Mouse (Mus musculus): ENCODE results near the gene Psap. TPM values are rescaled to one million over a fixed set of nuclear protein-coding genes. Genes with fewer than 3 reads are reported as not detected.

Gene Psap
- total RNA-seq, 1 experiment = 365 TPM

DNA sequence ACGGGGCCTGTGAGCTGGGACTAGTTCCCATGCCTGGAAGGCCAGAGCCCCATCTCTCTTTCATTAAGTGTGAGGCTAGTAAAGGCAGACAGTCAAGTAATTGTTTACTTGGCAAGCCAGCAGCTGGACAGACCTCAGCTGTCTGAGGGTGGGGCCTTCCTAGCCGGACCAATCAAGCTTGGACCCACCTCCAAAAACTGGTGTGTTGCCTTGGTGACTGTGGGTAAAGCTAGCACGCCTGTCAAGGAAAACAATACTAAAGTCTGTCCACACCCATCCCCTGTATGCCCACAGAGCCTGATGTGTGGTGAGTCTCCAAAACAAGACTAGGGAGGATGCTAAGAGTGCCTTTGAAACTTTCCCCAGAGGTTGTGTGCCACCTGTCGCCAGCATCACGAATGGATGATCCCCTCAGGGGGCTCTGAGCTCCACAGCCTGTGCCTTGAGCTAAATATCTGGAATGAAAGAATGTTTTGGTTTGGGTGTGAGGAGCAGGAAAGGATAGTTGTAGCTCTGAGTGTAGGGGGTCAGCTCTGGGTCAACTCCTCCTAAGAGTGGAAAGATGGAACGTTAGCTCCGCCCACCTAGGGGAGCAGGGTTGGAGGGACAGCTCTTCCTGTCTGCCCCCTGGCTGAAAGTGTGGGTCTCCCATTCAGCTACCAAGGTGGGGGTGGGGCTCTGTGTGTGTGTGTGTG, 74.5 kb downstream of the Psap start:
- no peaks in the 10 kb centered on the region for H3K36me3 ChIP-seq (ENCODE audit: control insufficient read depth, insufficient read depth, low read length, poor library complexity, severe bottlenecking)
- peak; percentile 47 for DNase-seq (ENCODE audit: low read depth, low spot score)
- in situ Hi-C loops (cut with MboI; ENCODE audit: low sequenced_read_pairs in 2 of 2, unreplicated experiment in 2 of 2) = no loop called here
- H3K9me3 ChIP-seq (ENCODE audit: control insufficient read depth, insufficient read depth, low read depth, low read length) = no peaks in the 10 kb centered on the region
- no peak for TF ChIP-seq HCFC1 (IDR thresholded peaks at IDR 0.05; ENCODE audit: borderline replicate concordance, insufficient read depth, low read length)
- no peak for TF ChIP-seq ZC3H11A (IDR thresholded peaks at IDR 0.05; ENCODE audit: borderline replicate concordance, low read depth, low read length)
- no peak for TF ChIP-seq CHD2 (IDR thresholded peaks at IDR 0.05; ENCODE audit: low read depth, low read length)
- TF ChIP-seq MAFK (IDR thresholded peaks at IDR 0.05; ENCODE audit: insufficient read depth, low read depth, low read length) = no peak
- H3K4me3 ChIP-seq (ENCODE audit: insufficient read depth in 1 of 2, low read depth in 1 of 2, low read length in 2 of 2, poor library complexity in 1 of 2, severe bottlenecking in 1 of 2) = no peak overlapping the region
- peaks cover 1 to 11% of the 10 kb centered on the region in 2 experiments; a peak in 2 of 4 replicates for H3K4me1 ChIP-seq (ENCODE audit: control insufficient read depth in 2 of 2, insufficient read depth in 2 of 2, low read length in 2 of 2, poor library complexity in 1 of 2)
- H3K27ac ChIP-seq (ENCODE audit: insufficient read depth, low read depth, low read length, poor library complexity, severe bottlenecking) = peak overlapping the region; percentile 51; the same call in 1 of the 2 replicates
- no peak overlapping the region for H3K9ac ChIP-seq (ENCODE audit: insufficient read depth, low read depth, low read length, poor library complexity, severe bottlenecking)

Other genes with a start within 250 kb of the Psap start
- 4.1 and 6.7 TPM in 2 replicates for gene Spock2, start 171.4 kb upstream of the Psap start, total RNA-seq (2012; rRNA removed)
- 1.8 and 2.7 TPM in 2 replicates for gene Chst3, start 58.4 kb upstream of the Psap start, total RNA-seq (2012; rRNA removed)
- gene Vsir, start 69.2 kb downstream of the Psap start, total RNA-seq (2012; rRNA removed) = 5.5 and 5.7 TPM in 2 replicates
- 0.31 and 1.1 TPM in 2 replicates for gene Gm17455, start 122.1 kb downstream of the Psap start, total RNA-seq (2012; rRNA removed)

All from ES-E14 (cell line).